Mouse (Mus musculus) spleen, embryonic (tissue): Measurements from ENCODE around the gene Mboat2.

Experiments used
- CTCF ChIA-PET: fragments of 350-600 bp; sonication (Branson Sonifier 250); formaldehyde crosslinking; loops from one replicate; lab custom pipeline; 2022; lab: Charles Lee

The Mboat2 gene

DNA sequence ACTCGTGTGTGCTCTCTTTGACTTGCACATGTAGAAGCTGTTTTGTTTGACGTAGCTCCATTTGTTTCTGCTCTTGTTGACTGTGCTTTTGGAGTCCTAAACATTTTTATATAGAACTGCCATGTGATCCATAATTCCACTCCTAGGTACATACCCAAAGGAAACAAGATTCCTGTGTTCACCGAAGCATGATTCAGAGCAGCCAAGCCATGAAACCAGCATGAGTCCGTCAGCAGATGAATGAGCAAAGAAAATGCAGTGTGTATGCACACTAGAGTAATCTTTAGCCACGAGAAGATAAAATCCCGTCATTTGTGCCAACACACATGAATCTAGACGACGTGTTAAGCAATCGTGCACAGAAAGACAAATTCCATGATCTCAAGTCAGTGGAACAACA lies 67.5 kb downstream of the Mboat2 start:
- CTCF ChIA-PET, result no interaction called here

DNA sequence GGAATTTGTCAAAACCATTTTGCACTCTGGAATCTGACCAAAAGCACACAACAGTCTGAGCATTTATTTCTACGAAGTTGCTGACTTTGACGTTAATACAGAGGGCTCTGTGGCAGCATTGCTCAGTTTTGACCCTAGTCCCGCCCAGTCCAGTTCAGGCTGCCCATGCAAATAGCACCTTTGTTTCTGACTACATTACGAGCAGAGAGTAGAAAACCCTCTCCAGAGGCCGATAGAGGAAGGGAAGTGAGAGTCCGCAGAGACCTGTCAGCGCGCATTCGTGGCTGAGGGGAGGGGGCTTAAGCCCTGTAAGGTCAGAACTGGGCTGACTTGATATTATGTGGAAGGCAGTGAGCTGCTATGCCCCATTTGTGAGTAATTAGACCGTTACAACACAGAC lies 69.0 kb downstream of the Mboat2 start:
- CTCF ChIA-PET, result no interaction called here

DNA sequence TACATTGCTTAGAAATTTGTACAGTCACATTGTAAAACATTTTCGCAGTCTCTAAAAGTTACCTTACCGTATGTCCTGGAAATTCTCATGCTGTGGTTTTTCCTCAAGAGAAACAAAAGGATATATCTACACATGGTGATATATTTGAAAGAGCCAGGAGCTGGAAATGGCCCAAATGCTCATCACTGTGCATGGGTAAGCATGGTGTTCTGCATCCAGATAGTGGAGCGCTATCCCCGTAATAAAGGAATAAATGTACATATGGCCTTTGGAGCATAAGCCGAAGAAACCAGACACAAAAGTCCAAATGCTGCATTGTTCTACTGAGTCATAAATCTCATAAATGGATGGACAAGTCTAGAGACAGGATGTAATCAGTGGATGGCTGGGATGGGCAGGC lies 72.1 kb downstream of the Mboat2 start:
- CTCF ChIA-PET, result no interaction called here

DNA sequence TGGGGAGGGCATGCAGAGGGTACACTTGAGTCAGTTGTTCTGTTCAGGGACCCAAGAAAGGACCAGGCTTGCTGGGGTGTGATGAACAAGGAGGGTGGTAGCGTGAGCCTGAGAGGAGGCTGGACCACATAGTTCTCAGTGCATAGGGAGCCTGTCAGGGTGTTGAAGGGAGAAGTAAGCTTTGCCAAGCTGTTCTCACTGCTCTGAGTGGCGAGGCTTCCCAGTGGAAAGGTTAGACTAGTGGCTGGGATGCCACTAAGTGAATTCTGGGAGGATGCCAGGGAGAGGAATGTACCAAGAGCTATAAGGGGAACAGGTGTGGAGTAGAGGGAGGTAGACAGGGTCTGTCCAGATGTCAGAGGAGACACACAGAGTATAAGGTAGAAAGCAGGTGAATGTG lies 77.2 kb downstream of the Mboat2 start:
- CTCF ChIA-PET, result no interaction called here

DNA sequence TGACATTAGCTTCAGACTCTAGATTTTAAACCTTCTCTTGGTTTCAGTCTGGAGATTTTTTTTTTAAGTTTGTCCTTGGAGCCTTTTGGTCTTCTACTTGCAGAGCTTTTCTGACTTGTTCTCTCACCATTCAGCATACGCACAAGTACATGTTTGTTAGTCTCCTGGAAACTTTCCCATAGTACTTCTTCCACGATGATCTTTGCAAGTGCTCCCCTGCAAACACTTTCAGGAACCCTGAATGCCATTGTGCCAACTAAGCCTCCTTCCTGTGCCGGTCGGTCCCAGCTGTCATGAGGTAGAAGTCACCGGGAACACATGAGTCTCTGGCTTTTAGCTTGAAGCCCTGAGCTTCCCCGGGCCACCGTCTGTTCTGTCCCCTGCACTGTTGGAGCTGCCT lies 79.0 kb downstream of the Mboat2 start:
- CTCF ChIA-PET, result no interaction called here

DNA sequence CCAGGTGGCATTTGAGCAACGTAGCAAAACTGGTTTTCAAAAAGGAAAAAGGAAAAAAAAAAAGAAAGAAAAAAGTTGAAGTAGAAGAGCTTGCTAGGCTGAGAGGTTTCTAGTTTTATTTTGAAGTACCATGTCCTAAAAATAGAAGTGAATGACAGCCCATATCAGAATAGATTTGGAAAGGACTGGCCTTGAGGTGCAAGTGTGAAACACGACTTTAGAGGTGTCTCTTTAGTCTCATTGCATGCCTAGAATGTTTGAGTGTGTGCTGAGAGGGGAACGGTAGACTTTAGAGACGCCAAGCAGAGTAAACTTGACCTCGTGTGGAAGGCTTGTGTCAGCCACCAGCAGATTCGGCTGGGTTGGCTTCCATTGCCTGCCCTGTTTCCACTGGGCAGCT lies 81.5 kb downstream of the Mboat2 start:
- CTCF ChIA-PET, result no interaction called here

DNA sequence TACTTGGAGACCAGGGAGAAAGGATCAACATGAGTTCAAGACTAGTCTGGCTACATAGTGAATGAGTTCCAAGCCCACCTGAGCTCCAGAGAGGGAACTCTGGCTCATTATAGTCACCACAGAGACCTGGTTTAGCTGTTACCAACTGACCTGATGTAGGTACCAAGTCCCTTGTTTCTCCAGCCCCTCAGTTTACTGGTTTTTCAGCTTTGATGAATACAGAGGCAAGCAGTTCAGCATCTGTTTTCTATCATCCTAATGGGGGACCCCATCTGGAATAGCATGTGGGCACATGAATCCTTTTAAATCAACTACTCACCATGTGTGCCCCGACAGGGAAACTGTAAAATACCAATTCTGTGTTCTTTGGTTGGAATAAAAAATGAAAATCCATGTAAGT lies 82.2 kb downstream of the Mboat2 start:
- CTCF ChIA-PET, result no interaction called here

DNA sequence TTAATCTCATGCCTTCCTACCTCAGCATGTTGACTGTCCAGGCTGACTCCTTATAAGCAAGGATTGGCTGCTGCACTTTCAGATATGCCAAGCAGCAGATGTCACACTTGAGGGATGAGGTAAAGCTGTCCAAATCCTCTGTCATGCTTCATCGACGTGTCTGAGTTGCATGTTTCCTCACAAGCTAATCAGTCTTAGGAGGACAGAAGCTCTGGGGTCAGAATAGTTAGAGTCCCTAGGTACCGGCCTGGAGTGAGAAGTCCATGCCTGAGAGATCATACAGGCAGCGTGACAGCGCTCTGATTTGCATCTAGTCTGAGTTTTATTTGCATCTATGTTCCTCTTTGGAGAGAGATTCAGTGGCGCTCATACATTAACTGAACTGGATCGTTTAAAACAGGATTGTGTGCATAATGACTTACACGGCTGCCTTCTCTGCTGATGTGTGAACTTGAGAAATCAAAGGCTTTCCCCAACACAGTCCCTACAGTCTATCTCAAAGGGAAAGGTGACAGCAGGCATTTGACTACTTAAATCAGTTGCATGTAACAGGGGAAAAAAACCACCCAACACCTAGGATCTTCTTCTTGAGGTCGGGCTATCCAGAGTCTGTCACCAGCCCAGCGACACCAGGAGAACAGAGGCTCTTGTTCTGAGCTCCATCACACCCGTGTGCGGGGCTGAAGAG lies 88.0 kb downstream of the Mboat2 start:
- CTCF ChIA-PET, result interaction anchor here (0.6 kb wide), 1 partner anchor 109 kb away, joined by 3 read pairs; no protein-coding TSS in a partner anchor

DNA sequence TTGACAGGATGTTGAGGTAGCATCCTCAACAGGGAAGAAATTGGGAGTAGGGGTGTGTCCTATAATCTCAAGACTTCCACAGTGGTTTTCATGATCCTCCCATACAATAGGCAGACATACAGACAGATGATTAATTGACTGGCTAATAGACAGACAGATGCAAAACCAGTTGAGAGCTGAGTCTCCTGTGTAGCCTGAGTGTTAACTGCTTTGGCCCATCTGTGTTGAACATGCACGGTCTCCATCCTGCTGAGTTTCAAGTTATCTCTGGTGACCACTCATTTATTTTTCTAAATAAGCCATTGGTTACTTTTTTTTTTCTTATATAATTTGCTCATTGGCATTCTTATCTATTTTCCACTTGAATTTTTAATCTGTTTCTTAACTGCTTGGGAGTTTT lies 90.2 kb downstream of the Mboat2 start:
- CTCF ChIA-PET, result no interaction called here

DNA sequence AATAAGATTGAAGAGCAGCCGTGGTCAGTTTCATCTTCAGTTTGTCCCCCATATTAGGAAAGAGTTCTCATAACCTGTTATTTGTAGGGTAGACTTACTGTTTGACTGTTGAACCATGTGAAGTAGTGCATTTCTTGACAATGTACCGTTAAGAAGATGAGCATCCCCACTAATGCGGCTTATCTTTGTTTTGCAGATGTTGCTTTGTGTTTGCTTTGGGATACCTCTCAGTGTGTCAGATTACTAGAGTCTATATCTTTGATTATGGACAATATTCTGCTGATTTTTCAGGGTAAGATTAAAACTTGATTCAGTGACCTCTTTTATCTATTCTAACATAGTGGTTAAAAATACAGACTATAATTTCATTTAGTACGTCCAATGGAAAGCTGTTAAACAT lies 93.3 kb downstream of the Mboat2 start:
- CTCF ChIA-PET, result no interaction called here

DNA sequence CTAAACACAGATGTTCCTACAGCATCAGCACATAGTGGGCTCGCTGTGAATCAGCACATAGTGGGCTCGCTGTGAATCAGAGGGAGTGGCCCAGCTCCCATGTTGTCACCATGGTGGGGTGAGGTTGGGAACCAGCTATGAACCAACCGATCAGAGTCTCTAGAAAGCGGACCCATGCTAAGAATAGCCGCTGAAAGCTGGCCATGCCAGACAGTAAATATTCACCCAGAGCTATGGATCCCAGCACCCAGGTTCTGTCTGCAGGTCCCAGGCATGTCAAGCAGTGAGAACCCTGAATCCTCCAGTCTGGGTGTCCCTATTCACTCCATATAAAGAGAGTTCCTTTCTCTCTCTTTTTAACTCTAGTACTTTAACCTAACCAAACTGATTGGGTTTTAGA lies 94.6 kb downstream of the Mboat2 start:
- CTCF ChIA-PET, result interaction anchor here (0.6 kb wide), 1 partner anchor 1684 kb away, joined by 3 read pairs; no protein-coding TSS in a partner anchor

DNA sequence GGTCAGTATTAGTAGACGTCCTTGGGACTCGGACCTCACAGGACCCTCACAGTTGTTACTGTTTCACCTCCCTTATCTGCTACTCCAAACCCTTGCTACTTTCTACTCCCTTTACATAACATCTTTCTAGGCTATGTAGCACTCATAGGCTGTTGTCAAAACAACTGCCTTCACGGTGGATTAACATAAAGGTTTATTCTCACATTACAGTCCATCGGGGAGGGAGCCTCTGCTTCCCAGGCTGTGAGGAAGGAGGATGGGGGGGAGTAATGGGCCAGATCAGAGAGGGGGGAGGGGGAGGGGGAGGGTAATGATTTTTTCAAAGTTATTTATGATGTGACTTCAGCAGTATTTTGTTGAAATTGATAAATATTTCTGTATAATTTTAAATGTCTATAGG lies 95.0 kb downstream of the Mboat2 start:
- CTCF ChIA-PET, result no interaction called here

DNA sequence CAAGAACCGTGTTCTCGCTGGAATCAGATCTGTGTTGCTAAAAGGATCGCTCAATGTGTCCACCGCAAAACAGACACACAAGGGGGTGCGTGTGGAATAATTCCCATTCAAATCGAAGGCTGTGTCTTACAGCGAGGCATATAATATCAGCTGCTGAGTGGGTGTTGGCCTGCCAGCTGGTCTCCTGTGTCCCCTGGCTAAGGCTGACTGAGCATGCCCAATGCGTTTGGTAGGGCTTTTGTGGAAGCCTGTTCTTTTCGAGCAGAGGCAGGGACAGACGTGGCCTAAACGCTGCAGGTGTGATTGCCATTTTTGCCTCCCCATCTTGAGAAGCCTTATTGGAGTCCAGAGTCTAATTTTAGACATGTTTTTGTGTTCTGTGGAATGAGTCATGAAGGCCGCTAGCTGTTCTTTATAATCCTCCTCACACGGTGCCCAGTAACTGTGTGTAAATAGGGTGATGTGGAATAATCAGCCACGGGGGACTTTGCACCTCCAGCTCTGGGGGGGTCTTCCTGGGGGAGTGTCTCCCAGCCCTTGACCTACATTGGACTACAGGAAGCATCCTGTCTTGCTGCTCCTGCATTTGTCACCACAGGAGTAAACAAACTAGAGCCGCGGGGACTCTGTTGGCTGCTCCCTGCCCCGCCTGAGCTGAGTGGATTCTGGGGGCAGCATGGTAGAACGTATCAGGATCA lies 97.5 kb downstream of the Mboat2 start:
- CTCF ChIA-PET, result no interaction called here

DNA sequence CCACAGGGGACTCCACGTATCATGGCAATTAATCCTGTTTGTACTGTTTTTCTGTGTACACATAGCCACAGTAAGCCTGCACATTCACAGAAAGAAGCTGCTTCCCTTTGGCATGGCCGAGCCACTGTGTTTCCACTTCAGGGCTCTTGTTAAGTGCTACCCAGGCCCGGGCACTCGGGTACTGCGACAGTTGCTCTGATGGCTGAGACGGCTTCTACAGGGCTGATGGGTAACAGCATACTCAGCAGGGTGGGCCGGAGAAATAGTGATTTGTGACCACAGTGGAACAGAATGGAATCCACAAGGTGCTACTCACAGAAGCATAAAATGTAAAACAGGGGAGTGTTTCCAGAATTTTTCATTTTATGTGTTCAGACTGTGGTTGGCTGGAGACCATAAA lies 98.4 kb downstream of the Mboat2 start:
- CTCF ChIA-PET, result no interaction called here

DNA sequence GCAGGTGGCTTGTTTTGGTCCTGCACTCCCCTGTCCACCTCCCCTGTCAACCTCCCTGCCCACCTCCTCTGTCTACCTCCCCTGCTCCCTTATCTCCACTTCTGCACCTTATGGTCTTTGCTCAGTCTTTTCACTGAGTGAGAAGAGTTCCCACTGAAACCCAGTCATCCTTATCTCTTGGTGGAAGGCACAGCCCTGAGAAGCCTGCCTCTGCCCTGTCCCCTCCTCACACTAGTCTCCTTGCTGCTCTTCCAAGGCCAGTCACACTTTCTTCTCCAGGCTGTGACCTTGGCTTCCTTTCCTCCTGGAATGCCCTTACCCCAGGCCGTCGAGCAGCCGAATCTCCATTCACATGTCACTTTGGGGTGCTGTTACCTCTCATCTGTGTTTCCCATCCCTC lies 100.1 kb downstream of the Mboat2 start:
- CTCF ChIA-PET, result no interaction called here

DNA sequence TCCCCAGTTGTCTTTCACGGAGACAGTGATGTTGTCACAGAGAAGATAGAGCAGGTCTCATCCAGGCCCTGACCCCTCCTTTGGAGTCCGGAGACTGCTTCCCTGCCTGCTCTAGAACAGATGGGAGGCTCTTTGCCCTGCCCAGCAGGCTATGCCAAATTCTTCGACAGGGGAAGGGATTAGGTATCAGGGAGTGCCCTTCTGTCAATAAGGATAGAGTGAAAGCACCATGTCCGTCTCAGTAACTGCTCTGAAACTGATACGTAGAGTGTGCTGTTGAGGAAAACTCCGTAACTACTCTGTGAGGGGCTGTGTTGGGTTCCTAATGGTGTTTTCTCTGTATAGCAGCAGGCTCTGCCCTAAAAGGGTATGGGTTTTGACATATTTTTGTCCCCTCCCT lies 101.4 kb downstream of the Mboat2 start:
- CTCF ChIA-PET, result no interaction called here

DNA sequence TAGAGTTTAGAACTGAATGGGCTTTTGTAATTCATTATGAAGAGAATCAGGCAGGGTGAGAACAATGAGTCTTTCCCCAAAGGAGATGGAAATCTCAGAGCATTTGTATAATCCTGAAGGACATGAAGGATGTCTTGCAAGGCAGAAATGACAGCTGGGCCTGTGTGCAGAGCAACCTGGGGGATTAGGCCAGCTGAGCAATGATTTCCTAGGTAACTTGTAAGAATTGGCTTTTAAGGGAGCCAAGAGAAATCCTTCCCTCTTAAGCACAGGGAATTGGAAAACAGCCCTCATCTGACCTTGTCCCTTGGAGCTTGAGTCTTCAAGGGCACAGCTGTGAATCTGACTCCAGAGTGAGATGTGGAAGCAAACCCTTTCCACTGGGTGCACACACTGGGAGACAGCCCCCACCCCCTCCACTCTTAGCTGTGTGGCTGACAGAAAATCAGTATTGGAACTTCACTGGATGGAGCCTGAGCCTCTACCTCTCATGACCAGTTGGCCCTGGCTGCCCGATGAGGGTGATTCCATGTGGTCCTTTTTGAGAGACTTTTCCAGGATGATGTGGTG lies 102.6 kb downstream of the Mboat2 start:
- CTCF ChIA-PET, result no interaction called here

DNA sequence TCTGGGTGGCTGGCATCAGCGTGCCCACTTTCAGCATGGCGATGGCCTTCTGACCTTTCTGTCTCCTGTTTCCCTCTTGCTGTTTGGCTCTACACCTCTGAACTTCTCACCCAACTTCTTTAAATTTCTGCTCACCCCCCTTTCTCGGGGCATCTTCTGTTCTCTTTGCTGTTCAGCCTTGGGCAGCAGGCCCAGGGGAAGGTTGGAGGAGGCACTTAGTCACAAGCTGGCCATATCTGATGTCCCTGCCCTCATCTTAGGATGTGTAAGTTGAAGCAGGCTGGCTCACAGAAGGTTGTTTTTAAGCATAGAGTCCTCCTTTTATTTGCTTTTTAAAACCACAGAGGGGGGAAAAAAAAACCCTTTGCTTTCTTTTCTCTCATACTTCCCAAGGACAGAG lies 103.3 kb downstream of the Mboat2 start:
- CTCF ChIA-PET, result no interaction called here

DNA sequence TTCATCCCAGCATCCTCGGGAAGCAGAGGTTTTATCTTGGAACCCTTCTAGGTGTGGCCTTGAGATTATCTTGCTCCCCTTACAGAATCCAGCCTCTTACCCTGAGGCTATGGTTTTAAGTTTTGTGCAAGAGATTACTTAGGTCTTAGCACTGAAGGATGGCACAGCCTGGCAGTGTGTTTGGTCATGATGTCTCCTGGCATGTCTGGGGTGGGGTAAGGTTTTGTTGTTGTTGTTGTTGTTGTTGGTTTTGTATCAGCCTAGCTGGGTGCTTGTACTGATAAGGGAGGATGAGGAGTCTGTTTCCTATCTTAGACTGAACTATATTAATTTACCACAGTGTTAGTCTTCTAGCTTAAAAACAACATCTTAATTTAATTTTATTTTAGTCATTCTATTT lies 105.6 kb downstream of the Mboat2 start:
- CTCF ChIA-PET, result no interaction called here

DNA sequence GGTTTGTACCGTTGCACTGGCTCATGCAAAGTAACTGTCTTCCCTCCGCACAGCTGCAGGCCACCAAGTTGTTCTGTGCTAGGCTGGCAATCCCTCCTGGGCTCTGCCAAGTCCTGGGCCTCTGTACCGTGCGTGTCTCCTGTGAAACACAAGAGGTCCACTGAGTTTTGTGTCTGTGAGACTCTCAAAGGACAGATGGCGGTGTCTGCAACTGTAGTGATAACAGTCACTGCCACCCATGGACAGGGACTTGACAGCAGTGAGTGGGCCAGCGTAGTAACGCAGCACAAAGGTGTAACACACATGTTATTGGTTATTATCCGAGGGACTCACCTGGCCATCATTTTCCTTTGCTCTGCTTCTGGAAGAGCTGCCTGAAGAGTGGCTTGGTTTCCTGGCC lies 108.7 kb downstream of the Mboat2 start:
- CTCF ChIA-PET, result no interaction called here

DNA sequence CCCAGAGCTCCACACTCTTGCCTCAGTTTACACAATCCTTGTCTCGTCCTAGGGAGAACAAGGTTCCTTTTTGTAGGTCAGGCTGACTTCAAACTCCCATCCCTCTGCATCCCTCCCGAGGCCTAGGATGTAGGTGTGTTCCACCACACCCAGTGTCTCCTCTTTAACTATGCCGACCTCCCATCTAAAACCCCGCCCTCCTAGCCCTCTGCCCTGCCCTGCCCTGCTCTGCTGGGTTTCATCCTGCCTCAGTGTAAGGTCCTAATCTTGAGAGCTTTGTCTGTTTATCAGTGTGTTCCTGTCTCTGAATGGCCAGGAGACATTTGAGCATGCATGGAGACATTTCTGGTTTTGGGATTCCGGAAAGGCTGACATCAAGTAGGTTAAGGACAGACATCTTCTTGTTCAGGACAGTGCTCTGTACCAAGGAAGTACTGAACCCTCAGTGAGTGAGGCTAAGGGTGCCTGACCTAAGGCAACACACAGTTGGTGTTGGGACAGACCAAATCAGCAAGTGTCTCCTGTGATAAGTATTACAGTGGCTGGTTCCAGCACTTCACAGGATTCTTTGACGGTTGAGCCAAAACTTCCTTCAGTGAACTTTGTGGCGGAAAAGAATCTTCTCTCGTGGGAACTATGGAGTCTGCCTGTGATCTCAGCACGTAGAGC lies 112.1 kb downstream of the Mboat2 start:
- CTCF ChIA-PET, result no interaction called here

DNA sequence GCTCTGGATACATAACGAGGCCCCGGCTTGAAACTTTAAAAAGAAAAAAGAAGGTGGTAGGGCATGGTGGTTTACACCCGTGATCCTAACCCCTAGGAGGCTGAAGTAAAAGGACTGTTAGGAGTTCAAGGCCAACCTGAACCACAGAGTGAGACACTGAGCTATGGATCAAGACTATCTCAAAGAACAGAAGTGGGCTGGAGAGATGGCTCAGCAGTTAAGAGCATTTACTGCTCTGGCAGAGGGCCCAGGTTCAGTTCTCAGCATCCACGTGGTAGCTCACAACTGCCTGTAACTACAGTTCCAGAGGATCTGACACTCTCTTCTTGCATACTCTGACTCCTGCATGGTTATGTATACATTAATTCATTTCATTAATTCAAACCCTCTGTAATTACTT lies 112.7 kb downstream of the Mboat2 start:
- CTCF ChIA-PET, result no interaction called here

DNA sequence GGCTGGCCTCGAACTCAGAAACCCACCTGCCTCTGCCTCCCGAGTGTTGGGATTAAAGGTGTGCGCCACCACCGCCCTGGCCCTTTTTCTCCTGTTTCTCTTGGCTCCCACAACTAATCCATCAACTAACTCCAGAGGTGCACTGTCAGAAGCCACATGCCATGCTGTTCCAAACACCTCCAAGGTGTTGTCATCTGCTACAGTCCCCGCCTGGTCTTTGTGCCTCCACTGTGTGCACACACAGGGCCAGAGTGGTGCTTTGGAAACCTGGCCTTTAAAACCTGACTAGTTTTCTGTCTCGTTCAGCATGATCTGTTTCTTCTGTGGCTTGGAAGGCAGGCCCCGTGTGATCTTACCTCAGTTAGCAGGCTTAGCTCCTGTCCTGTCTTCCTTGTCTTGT lies 113.9 kb downstream of the Mboat2 start:
- CTCF ChIA-PET, result no interaction called here
